Mouse (Mus musculus) erythroblast, embryonic 14.5 days (primary cell): ENCODE measurements at regions not wholly inside any gene's neighbourhood (a gene's known extent, or its start where the extent isn't known, plus 50 kb on each side); places are given as distances from the start of the nearest gene placed in this dataset.

ENCODE experiments used
- GATA1 ChIP-seq: IDR thresholded peaks from 2 replicates; pipeline ENCODE4 v1.6.1; 2012; ENCODE audit warnings: low read length, inconsistent platforms, mixed read lengths
- TAL1 ChIP-seq: IDR thresholded peaks from 3 replicates; pipeline ENCODE4 v1.6.1; 2012; ENCODE audit warnings: low read length, inconsistent platforms, mixed read lengths

- TF ChIP-seq GATA1 (no peak), TAL1 (no peak)
These were observed 220.4 kb downstream of the 3110018I06Rik start for GRCm38 (mm10) chr12:107708812-107709211.
